Mouse (Mus musculus): ENCODE data around the gene Endov. TPM values are rescaled to one million over a fixed set of nuclear protein-coding genes. Genes with fewer than 3 reads are reported as not detected.

The Endov gene
- polyA plus RNA-seq, 1 experiment from 2014 or later: 4.6 TPM

DNA sequence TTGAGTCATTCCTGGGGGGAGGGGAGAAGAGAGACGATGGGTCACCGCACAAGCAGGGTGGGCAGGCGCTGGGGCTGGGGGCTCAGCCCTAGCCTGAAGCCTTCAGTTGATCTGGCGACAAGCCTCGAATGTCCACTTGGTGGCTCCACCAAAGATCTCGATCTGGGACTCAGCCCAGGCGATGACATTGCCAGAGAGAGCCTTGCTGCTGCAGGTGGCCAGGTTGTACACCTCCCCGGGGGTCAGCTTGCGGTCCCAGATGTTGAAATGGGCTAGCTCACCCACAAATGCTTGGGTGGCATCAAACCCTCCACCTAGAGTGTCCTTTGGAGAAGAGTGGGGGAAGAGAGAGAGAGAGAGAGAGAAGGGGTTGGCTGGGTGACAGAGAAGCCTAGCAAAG, 51.2 kb downstream of the Endov start:
- peaks cover 32% of the 10 kb centered on the region for H3K27me3 ChIP-seq (ENCODE audit: control insufficient read depth, insufficient read depth, low read depth, low read length)
- ATAC-seq (ENCODE audit: low read depth): no peak

DNA sequence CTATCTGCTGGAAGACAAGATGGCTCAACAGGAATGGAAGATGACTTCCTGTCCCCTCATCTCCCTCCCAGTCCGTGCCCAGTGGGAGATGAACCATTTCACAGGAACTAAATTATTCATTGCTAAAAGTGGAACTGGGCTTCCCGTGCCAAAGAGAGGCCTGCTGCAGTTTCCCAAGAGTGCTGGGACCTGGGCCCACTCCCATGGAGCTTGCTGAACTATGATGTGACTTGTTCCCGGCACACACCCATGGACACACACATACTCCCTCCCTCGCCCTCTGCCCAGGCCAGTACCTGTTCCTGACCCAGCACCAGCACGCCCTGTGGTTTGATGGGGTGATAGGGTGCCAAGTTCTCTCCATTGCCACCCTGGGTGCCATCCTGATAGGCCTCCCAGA, 51.7 kb downstream of the Endov start:
- no peak overlapping the region for H3K4me3 ChIP-seq (ENCODE audit: low read depth, low read length)
- H3K9ac ChIP-seq (ENCODE audit: low read depth, low read length): no peak overlapping the region
- H3K36me3 ChIP-seq (ENCODE audit: control insufficient read depth, insufficient read depth): no peaks in the 10 kb centered on the region
- no peak overlapping the region for H3K27ac ChIP-seq (ENCODE audit: low read length)
- no peaks in the 10 kb centered on the region for H3K9me3 ChIP-seq (replicated peaks; ENCODE audit: control insufficient read depth, low read length)
- 44% methylated on average over 5 of the region's 5 CpGs for WGBS (ENCODE audit: insufficient replicate concordance)
- H3K27me3 ChIP-seq (ENCODE audit: control insufficient read depth, insufficient read depth, low read depth, low read length): peaks cover 37% of the 10 kb centered on the region
- no peak overlapping the region for H3K4me2 ChIP-seq (ENCODE audit: low read depth, low read length)
- H3K4me1 ChIP-seq (ENCODE audit: control insufficient read depth, low read depth, low read length): peaks cover 7% of the 10 kb centered on the region
- ATAC-seq (ENCODE audit: low read depth): no peak

More for the DNA sequence above, 51.2 kb downstream of the Endov start:
- Histone ChIP-seq H3K4me1 (ENCODE audit: control insufficient read depth, low read depth, low read length) (peaks cover 5% of the 10 kb centered on the region), H3K27ac (ENCODE audit: low read length) (no peak overlapping the region), H3K9me3 (replicated peaks; ENCODE audit: control insufficient read depth, low read length) (no peaks in the 10 kb centered on the region), H3K9ac (ENCODE audit: low read depth, low read length) (no peak overlapping the region), H3K36me3 (ENCODE audit: control insufficient read depth, insufficient read depth) (no peaks in the 10 kb centered on the region), H3K4me3 (ENCODE audit: low read depth, low read length) (no peak overlapping the region), H3K4me2 (ENCODE audit: low read depth, low read length) (no peak overlapping the region)
- WGBS (ENCODE audit: insufficient replicate concordance): 35% methylated on average over 9 of the region's 9 CpGs

DNA sequence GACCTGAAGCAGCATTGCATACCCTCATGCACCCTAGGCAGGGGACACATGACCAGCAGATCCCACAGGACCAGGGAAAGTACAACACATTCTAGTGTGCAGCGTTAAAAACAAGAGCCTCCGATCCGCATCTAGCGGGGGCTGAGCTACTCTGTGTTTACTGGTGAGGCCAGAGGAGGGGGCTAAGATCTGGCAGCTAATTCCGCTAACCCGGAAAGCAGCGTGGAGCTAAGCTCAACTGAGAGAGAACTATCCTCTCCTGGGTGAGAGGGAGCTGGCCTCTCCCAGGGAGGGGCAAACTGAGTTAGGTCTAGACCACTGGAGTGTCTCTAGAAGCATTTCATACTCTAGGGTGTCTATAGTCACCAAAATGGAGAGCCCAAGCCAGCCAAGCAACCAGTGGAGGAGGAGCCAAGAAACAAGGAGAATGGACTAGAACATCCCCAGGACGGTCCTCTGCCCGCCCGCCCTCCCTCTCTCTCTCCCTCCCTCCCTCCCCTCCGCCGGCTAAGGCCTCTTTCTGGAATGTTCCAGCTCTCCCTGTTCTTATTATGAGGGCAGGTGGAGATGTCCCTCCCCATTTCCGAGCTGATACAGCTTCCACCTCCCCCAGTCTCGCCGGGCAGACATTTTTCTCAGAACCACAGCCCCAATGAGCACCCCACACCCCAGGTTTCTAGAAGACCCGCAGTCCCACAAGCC, 52.8 kb downstream of the Endov start:
- Histone ChIP-seq H3K4me3 (ENCODE audit: low read depth, low read length) (no peak overlapping the region), H3K36me3 (ENCODE audit: control insufficient read depth, insufficient read depth) (no peaks in the 10 kb centered on the region), H3K9me3 (replicated peaks; ENCODE audit: control insufficient read depth, low read length) (no peaks in the 10 kb centered on the region), H3K9ac (ENCODE audit: low read depth, low read length) (no peak overlapping the region), H3K27ac (ENCODE audit: low read length) (no peak overlapping the region), H3K27me3 (ENCODE audit: control insufficient read depth, insufficient read depth, low read depth, low read length) (peaks cover 48% of the 10 kb centered on the region), H3K4me1 (ENCODE audit: control insufficient read depth, low read depth, low read length) (peaks cover 8% of the 10 kb centered on the region), H3K4me2 (ENCODE audit: low read depth, low read length) (no peak overlapping the region)
- 47% methylated on average over 16 of the region's 16 CpGs for WGBS (ENCODE audit: insufficient replicate concordance)
- no peak for ATAC-seq (ENCODE audit: low read depth)

DNA sequence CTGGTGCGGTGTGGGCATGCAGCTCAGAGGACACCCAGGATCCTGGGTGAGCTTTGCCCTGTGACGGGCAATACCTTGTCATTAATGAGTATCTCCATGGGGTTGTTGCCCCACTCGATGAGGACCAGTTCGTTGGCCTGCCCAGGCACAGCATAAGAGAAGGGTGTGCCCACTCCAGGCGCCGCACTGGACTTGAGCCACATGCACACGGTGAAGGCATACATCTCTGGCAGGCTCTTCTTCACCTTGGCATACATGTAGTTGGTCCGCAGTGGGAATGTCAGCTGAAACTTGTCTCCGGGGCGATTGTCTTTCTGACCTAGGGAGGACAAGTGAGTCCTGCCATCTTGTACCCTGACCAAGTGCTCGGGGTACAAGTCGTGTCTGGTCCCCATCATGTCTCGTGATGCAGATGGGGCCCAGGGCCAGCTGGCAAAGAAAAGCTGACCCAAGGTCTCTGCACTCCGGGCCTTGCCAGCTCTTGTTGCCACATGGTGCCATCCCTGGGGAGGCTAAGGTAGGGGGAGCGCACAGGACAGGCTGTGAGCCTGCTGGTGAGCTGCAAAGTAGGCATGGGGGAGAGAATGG, 53.5 kb downstream of the Endov start:
- no peak overlapping the region for H3K4me2 ChIP-seq (ENCODE audit: low read depth, low read length)
- no peaks in the 10 kb centered on the region for H3K9me3 ChIP-seq (replicated peaks; ENCODE audit: control insufficient read depth, low read length)
- H3K36me3 ChIP-seq (ENCODE audit: control insufficient read depth, insufficient read depth): no peaks in the 10 kb centered on the region
- ATAC-seq (ENCODE audit: low read depth): no peak
- H3K4me1 ChIP-seq (ENCODE audit: control insufficient read depth, low read depth, low read length): peaks cover 8% of the 10 kb centered on the region
- no peak overlapping the region for H3K4me3 ChIP-seq (ENCODE audit: low read depth, low read length)
- 64% methylated on average over 15 of the region's 15 CpGs for WGBS (ENCODE audit: insufficient replicate concordance)
- H3K9ac ChIP-seq (ENCODE audit: low read depth, low read length): no peak overlapping the region
- H3K27me3 ChIP-seq (ENCODE audit: control insufficient read depth, insufficient read depth, low read depth, low read length): peaks cover 54% of the 10 kb centered on the region
- H3K27ac ChIP-seq (ENCODE audit: low read length): no peak overlapping the region

DNA sequence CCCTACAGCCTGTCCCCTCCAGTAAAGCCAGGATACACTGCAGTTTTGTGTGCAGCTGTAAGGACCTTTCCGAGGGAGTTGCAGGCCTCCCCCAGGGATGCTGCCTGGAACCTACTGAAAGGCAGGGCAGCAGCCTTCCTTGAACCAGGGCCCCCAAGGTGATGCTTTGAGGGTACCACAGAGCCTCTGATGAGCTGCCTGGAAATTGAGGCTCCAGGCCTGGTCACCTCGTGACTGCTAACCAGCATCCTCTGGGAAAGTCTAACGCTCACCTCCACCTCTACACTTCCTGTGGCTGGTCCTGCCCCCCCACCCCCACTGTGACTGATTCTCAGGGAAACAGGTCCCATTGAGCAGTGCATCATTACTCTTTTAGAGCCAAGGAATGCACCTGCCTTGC, 54.1 kb downstream of the Endov start:
- H3K9me3 ChIP-seq (replicated peaks; ENCODE audit: control insufficient read depth, low read length): no peaks in the 10 kb centered on the region
- no peak overlapping the region for H3K27ac ChIP-seq (ENCODE audit: low read length)
- H3K27me3 ChIP-seq (ENCODE audit: control insufficient read depth, insufficient read depth, low read depth, low read length): peaks cover 61% of the 10 kb centered on the region
- no peaks in the 10 kb centered on the region for H3K36me3 ChIP-seq (ENCODE audit: control insufficient read depth, insufficient read depth)
- 33% methylated on average over 3 of the region's 3 CpGs for WGBS (ENCODE audit: insufficient replicate concordance)
- no peak overlapping the region for H3K4me2 ChIP-seq (ENCODE audit: low read depth, low read length)
- H3K9ac ChIP-seq (ENCODE audit: low read depth, low read length): no peak overlapping the region
- no peak for ATAC-seq (ENCODE audit: low read depth)
- peaks cover 8% of the 10 kb centered on the region for H3K4me1 ChIP-seq (ENCODE audit: control insufficient read depth, low read depth, low read length)
- H3K4me3 ChIP-seq (ENCODE audit: low read depth, low read length): no peak overlapping the region

DNA sequence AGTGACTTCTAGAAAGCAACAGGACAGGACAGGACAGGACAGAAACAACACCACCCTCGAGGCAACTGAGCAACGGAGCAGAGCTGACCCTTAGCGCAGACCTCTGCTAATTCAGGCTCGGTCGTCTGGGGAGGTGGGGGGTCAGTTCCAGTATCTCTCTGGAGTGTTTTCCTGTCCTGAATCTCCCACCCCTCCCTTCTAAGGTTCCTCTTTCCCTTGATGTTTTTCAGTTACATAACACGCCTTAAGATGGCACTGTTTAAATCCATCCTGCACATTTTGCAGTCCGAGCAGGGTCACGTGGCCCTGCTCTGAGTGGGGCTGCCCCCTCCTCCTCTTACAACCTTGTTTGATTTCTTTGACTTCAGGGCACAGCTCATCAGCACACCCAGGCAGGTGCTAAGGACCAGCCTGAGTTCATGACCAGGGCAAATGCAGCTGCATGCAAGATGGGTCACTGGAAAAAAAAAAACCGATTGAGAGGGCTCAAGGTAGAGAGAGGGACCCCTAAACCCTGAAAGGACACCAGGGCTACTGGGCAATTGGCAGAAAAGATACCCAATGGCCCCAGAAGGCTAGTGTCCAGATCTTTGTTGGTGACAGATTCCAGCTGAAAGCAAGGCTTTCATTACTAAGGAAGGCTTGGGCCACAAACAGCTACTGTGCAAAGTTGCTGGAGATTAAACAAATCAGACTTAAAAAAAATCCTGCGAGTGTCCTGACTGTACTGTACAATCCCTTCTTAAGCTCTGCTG, 54.8 kb downstream of the Endov start:
- Histone ChIP-seq H3K27ac (ENCODE audit: low read length) (no peak overlapping the region), H3K36me3 (ENCODE audit: control insufficient read depth, insufficient read depth) (no peaks in the 10 kb centered on the region), H3K4me2 (ENCODE audit: low read depth, low read length) (no peak overlapping the region), H3K9ac (ENCODE audit: low read depth, low read length) (no peak overlapping the region), H3K9me3 (replicated peaks; ENCODE audit: control insufficient read depth, low read length) (no peaks in the 10 kb centered on the region), H3K4me1 (ENCODE audit: control insufficient read depth, low read depth, low read length) (peaks cover 8% of the 10 kb centered on the region), H3K4me3 (ENCODE audit: low read depth, low read length) (no peak overlapping the region), H3K27me3 (ENCODE audit: control insufficient read depth, insufficient read depth, low read depth, low read length) (peaks cover 67% of the 10 kb centered on the region)
- WGBS (ENCODE audit: insufficient replicate concordance): 5% methylated on average over 10 of the region's 10 CpGs
- ATAC-seq (ENCODE audit: low read depth): no peak

DNA sequence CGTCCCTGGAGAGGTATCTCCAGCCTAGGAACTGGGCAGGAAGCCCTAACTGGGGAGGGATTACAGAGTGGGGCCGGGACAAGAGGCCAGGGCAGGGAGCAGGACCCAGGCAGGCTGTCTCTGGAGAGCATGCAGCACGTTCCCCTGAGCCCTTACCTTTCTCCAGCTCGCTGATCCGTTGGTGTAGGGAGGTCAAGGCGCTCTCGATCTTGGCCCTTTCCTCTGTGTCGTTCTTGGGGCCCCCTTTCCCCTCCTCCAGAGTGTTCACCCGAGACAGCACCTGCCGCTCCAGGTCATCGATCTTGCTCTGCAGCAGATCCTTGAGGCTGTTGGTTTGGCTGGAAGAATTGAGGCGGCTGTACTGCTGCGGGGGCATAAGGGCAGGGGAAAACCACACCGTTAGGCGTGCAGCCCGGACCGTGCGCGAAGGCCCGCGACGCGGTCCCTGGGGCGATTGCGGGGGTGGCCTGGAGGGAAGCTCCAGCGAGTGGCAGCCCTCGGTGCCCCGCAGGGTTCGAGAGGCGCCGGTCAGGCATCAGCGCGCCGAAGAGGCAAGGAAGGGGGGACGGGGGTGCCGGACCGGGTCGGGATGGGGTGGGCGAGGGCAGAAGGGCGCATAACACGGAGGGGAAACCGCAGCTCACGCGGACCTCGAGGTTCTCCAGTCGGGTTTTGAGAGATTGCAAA, 55.5 kb downstream of the Endov start:
- H3K27ac ChIP-seq (ENCODE audit: low read length): no peak overlapping the region
- no peaks in the 10 kb centered on the region for H3K9me3 ChIP-seq (replicated peaks; ENCODE audit: control insufficient read depth, low read length)
- ATAC-seq (ENCODE audit: low read depth): no peak
- H3K36me3 ChIP-seq (ENCODE audit: control insufficient read depth, insufficient read depth): no peaks in the 10 kb centered on the region
- no peak overlapping the region for H3K9ac ChIP-seq (ENCODE audit: low read depth, low read length)
- peak overlapping the region; percentile 48 for H3K4me3 ChIP-seq (ENCODE audit: low read depth, low read length)
- H3K4me1 ChIP-seq (ENCODE audit: control insufficient read depth, low read depth, low read length): peaks cover 8% of the 10 kb centered on the region
- H3K27me3 ChIP-seq (ENCODE audit: control insufficient read depth, insufficient read depth, low read depth, low read length): peaks cover 69% of the 10 kb centered on the region
- peak overlapping the region; percentile 57 for H3K4me2 ChIP-seq (ENCODE audit: low read depth, low read length)
- 2% methylated on average over 46 of the region's 46 CpGs for WGBS (ENCODE audit: insufficient replicate concordance)

DNA sequence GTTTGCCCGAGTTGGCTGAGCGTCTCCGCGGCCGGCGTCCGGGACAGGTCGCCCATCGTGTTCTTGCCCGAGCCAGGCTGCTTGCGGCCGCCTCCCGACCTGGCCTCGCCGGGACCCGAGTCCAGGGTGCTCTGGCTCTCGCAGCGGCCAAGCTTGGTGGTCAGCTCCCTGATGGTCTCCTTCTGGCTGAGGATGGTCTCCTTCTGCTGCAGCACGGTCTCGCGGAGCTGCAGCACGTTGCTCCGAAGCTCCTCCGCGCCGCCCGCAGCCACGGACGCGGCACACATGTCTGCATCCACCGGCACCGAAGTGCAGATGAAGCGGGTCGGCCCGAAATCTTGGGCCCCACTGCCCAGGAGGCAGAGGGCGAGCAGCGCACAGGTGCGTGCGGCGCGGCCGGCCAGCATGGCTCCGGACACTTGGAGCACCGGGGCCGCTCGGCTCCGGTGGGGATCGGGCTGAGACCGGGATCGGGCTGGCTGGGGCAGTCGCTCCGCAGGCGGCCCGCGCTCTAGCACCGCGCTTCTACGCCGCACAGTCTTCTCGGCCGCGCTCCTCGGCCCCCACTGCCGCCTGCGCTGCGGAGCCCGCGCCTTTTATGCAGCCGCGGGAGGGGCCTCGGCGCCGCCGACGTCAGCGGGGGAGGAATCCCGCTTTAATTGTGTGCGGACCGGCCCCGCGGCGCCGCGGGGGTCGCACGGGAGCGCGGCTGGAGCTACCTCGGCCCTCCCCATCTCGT, 56.2 kb downstream of the Endov start, which contains the start of gene Nptx1:
Gene Nptx1 (minus strand): TSS at position 571 of the 739 bp plus-strand sequence.
- Histone ChIP-seq H3K4me1 (ENCODE audit: control insufficient read depth, low read depth, low read length) (peaks cover 8% of the 10 kb centered on the region), H3K9ac (ENCODE audit: low read depth, low read length) (no peak within 1 kb of the TSS), H3K4me3 (ENCODE audit: low read depth, low read length) (peak within 1 kb of the TSS; percentile 48), H3K9me3 (replicated peaks; ENCODE audit: control insufficient read depth, low read length) (no peaks in the 10 kb centered on the region), H3K36me3 (ENCODE audit: control insufficient read depth, insufficient read depth) (no peaks in the 10 kb centered on the region), H3K27ac (ENCODE audit: low read length) (no peak within 1 kb of the TSS), H3K4me2 (ENCODE audit: low read depth, low read length) (peak within 1 kb of the TSS; percentile 57), H3K27me3 (ENCODE audit: control insufficient read depth, insufficient read depth, low read depth, low read length) (peaks cover 72% of the 10 kb centered on the region)
- ATAC-seq (ENCODE audit: low read depth): no peak
- WGBS (ENCODE audit: insufficient replicate concordance): under 1% methylated on average over 83 of the region's 90 CpGs
